Mouse (Mus musculus): Measurements from ENCODE around the gene Emid1.

Emid1 gene

GRCm38 (mm10) chr11:5151680-5152337 lies at the start of gene Emid1:
Gene Emid1 (minus strand): TSS chr11:5152257.
- peak; percentile 35 for DNase-seq

DNA sequence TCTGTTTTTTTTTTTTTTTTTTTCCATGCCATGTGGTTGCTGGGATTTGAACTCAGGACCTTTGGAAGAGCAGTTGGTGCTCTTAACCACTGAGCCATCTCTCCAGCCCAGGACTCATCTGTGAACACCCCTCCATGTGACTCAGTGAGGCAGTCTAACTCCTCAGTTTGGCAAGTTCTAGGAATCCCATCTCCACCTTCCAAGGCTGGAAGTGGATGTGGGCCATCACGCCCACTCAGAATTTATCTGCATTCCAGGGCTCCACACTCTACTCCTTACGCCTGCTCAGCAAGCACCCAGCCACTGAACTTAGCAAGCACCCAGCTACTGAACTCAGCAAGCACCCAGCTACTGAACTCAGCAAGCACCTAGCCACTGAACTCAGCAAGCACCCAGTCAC lies 47.8 kb upstream of the Emid1 start:
- DNase-seq: no peak

DNA sequence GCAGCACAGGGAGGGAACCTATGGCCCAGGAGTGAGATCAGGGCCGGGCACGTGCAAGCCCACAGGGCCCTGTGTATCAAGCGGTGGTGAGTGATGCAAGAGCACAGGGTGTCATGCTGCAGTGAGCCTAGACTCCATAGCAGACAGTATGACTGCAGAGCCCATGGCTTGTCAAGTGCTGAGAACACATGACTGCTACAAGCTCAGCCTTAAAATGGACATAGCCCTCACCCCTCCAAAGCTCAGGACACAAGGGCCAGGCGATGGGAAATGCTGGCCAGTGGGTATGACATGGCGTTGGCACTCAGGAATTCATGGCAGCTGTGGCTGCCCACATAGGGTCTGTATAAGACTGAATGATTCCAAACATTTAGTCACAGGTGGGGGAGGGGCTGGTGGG lies 45.0 kb upstream of the Emid1 start:
- no peak for DNase-seq

- no peak for DNase-seq
Observed at GRCm38 (mm10) chr11:5196583-5196982, 44.5 kb upstream of the Emid1 start.

- no peak for DNase-seq
Observed at GRCm38 (mm10) chr11:5193576-5193881, 41.5 kb upstream of the Emid1 start.

- DNase-seq: no peak
Observed at GRCm38 (mm10) chr11:5192840-5193575, 41.0 kb upstream of the Emid1 start.

DNA sequence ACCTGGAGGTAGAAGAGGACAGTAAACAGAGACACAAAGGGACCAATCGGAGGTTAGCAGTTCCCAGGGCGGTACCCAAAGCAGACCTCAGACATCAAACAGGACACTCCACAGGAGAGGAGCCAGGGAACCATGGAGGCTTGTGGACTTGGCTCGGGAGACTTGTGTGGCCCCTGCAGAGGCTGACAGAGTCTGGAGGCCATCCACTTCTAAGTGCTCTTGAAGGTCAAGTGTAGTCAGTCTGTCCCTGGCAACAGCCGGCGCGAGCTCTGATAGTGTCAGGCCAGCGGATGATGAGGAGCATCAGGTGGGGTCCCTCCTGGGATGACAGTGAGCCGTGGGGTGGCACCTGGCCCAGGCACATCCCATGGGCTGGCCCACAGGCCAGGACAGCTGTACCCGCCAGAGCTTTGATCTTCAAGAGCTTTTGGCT lies 40.0 kb upstream of the Emid1 start:
- DNase-seq: peak; percentile 16

- no peak for DNase-seq
Observed at GRCm38 (mm10) chr11:5189239-5189933, 37.3 kb upstream of the Emid1 start.

DNA sequence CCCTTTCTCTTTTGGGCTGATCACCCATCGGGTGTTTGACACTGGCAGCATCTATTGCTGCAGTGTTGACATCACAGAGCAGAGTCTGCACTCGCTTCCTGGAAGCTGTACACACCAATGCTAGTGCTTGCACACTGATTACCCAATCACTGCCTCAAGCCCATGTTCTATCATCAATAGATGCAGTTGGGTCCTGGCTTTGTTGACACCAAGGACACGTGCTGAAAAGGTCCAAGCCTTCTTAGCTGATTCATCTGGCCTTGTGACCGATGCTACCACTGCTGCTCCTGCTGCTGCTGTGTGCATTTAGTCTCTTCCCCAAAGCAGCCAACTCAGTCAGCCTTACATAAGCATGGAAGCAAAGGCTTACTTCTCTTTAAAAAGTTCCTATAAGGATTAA lies 36.1 kb upstream of the Emid1 start:
- no peak for DNase-seq

- DNase-seq: no peak
Observed at GRCm38 (mm10) chr11:5184832-5185231, 32.8 kb upstream of the Emid1 start.

GRCm38 (mm10) chr11:5184250-5184649 lies 32.2 kb upstream of the Emid1 start:
- no peak for DNase-seq

GRCm38 (mm10) chr11:5182870-5183269 lies 30.8 kb upstream of the Emid1 start:
- no peak for DNase-seq

DNA sequence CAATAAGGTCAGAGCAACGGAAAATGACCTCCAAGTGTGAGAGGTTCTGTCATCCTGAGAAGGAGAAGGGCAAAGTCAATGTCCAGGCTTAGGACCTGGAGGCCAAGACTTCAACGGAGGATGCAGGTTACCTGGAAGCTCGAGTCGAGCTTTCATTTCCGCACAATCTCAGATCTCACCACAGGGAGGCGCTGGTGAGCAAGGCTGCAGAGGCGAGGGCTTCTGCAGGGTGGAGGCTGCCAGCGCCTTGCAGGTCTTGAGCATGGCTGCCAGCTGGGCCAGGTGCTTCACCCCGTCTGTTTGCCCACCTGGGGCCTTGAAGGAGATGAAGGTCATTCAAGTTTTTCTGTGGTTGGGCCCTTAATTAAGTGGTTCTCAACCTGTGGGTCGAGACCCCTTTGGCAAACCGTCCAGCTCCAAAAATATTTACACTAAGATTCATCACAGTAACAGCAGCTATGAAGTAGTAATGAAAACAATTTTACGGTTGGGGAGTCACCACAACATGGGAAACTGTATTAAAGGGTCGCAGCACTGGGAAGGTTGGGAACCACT lies 29.9 kb upstream of the Emid1 start:
- peak; percentile 77 for DNase-seq

DNA sequence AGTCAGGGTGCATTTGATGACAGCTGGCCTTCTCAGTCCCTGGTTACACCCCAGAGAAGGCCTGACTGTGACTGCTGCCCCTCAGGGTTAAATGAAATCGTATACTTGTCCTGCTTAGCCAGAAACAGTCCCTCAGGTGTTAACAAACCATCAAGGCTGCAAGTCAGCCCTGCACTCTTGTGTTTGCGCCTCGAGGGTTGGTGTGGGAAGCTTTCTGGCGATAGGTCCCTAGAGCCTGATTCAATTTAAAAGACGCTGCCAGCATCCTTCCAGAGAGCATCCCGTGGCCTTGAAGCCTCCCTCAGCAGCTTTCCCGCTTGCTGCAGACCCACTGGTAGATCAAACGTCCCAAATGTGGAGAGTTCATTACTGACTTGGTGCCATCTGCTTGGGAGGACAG lies 27.3 kb upstream of the Emid1 start:
- DNase-seq: no peak

DNA sequence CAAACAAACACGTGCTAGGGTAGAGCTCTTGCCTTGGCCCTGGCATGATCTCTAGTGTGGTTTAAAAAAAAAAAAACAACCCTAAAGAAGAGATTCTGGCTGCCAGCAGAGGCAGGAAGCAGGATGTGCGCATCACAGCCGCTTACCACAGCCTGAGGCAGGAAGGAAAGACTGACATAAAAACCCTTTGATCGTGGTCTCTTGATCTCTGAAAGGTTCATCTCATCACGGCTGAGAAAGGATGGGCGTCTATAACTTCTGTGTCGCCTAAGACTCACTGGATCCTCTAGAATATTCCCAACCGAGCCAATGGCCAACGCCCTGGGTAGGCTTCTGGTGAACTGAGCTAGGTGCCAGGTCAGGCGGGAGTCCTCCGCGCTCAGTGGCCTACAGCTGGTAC lies 25.1 kb upstream of the Emid1 start:
- no peak for DNase-seq

- DNase-seq: no peak
Observed at GRCm38 (mm10) chr11:5176685-5177084, 24.6 kb upstream of the Emid1 start.

- DNase-seq: no peak
Observed at GRCm38 (mm10) chr11:5175866-5176265, 23.8 kb upstream of the Emid1 start.

DNA sequence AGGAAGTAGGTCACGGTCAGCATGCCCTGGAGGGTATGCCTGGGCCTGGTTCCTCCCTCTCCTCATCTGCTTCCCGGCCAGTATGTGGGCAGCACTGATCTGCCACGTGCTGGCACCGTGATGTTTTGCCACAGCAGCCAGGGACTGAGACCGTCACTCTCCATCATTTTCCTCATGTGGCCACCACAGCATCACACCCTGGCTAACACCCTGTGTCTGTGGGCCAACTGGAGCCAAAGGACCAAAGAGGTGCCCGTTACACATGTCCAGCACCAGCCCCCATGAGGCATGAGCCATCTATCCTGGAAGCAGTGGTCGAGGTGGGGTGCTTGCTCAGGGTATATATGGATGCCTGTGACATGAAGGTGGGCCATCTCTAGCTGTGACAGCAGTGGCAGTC lies 23.1 kb upstream of the Emid1 start:
- DNase-seq: no peak

GRCm38 (mm10) chr11:5172861-5173260 lies 20.8 kb upstream of the Emid1 start:
- DNase-seq: no peak

DNA sequence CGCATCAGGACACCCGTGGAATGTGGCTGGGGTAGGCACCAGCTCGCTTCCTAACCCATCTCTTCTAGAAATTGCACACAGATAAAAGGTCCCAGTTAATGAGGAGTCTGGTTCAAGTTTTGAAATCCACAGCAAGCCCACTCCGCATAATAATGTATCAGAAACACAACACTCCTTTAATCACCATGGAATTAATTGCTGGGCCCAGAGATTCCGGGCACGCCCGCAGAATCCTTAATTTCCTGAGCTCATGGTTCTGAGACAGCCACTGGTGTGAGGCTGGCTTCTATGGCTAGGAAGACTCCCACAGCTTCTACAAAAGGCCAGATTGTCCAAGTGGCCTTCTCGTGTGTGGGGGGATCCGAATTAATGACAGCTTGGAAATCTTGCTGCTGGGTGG lies 15.3 kb upstream of the Emid1 start:
- DNase-seq: no peak

- peak; percentile 69 for DNase-seq
Observed at GRCm38 (mm10) chr11:5165471-5165916, 13.4 kb upstream of the Emid1 start.

DNA sequence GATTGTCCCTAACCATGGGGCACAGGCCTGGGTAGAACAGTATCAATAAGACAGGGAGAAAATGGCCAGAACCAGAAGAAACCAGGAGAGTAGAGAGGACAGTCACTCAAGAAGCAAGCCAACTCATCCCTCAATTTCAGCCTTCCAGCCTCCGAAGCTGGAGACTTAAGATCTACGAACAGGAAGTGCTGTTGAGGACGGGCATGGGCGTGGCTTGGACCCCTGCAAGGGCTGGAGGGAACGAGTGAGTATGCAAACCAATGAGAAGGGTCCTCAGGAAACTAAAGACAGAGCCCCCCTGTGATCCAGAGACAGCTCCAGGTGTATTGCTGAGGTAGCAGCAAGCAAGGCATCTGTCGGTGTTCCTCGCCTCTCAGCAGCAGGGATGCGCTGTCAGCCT lies 12.3 kb upstream of the Emid1 start:
- DNase-seq: no peak

DNA sequence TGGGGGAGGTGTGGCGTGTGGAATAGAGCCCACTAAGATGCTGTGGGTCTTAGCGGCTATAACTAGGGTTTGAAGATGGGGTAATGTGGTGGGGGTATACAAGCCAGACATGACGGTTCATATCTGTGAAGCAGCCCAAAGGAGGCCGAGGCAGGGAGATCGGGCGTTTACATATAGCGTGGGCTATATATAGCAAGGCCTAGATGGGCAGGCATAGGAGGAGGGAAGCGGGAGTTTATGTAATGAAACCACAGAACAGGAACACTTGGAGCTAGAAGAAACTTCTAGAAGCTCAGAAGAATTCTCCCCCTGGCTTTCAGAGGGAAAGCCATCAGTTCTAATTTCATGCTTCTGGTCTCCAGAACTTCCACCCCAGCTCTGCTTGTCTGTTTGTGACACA lies 11.4 kb upstream of the Emid1 start:
- no peak for DNase-seq
